Mouse (Mus musculus) midbrain, embryonic 11.5 days (tissue): ENCODE results near the gene Pde3a. TPM values are rescaled to one million over a fixed set of nuclear protein-coding genes. Genes with fewer than 3 reads are reported as not detected.

ENCODE experiments used
- ATAC-seq: fragments of 200-750 bp; cut with Nextera tagmentation; 2 replicates; pipeline ENCODE4 v1.8.0; 2017; ENCODE audit warnings: moderate TSS enrichment, moderate library complexity; ENCODE audit not compliant: low FRiP score
- DNase-seq: peaks from one replicate; pipeline ENCODE4 v3.0.0; 2015; ENCODE audit warnings: low spot score; ENCODE audit errors: missing footprints
- H3K27ac ChIP-seq: fragments of 300-500 bp; sonication (generic); 2 replicates; pipeline ENCODE4 v1.5.1; 2014; ENCODE audit warnings: low read depth, low read length
- H3K27me3 ChIP-seq: fragments of 300-500 bp; sonication (generic); 2 replicates; pipeline ENCODE4 v1.6.1; 2014; ENCODE audit warnings: mild to moderate bottlenecking, low read length, moderate library complexity, mixed read lengths; ENCODE audit not compliant: control insufficient read depth, insufficient read depth
- H3K36me3 ChIP-seq: fragments of 300-500 bp; sonication (generic); 2 replicates; pipeline ENCODE4 v1.6.1; 2014; ENCODE audit warnings: mild to moderate bottlenecking, low read length, moderate library complexity, mixed read lengths; ENCODE audit not compliant: control insufficient read depth, insufficient read depth
- H3K4me1 ChIP-seq: fragments of 300-500 bp; sonication (generic); 2 replicates; pipeline ENCODE4 v1.6.1; 2014; ENCODE audit warnings: low read length; ENCODE audit not compliant: control insufficient read depth, insufficient read depth
- H3K4me2 ChIP-seq: fragments of 300-500 bp; sonication (generic); 2 replicates; pipeline ENCODE4 v1.6.1; 2014; ENCODE audit warnings: mild to moderate bottlenecking, moderate library complexity
- H3K4me3 ChIP-seq: fragments of 300-500 bp; sonication (generic); 2 replicates; pipeline ENCODE4 v1.5.1; 2014; ENCODE audit warnings: low read depth, low read length
- H3K9ac ChIP-seq: fragments of 300-500 bp; sonication (generic); 2 replicates; pipeline ENCODE4 v1.6.1; 2014; ENCODE audit warnings: low read length
- H3K9me3 ChIP-seq: fragments of 300-500 bp; sonication (generic); 2 replicates; pipeline ENCODE4 v1.6.1; 2016; ENCODE audit warnings: low read length; ENCODE audit not compliant: control insufficient read depth
- WGBS: fragments of 180-500 bp; shearing (Covaris S2); extraction: QIAGEN DNeasy Blood & Tissue Kit; methylation state at CpG from one replicate; pipeline ENCODE4 v1.1.7; 2014; 5-methylcytosine and 5-hydroxymethylcytosine counted together
- polyA plus RNA-seq: library from polyadenylated mRNA; unstranded; fragments of >200 nt; fragmentation: Nextera tagmentation; extraction: Ambion mirVana; gene quantifications from 2 replicates; pipeline ENCODE4 v1.2.1, GENCODE M21; 2014

The Pde3a gene
- polyA plus RNA-seq, 1 experiment from 2014 or later = 2.1 TPM

DNA sequence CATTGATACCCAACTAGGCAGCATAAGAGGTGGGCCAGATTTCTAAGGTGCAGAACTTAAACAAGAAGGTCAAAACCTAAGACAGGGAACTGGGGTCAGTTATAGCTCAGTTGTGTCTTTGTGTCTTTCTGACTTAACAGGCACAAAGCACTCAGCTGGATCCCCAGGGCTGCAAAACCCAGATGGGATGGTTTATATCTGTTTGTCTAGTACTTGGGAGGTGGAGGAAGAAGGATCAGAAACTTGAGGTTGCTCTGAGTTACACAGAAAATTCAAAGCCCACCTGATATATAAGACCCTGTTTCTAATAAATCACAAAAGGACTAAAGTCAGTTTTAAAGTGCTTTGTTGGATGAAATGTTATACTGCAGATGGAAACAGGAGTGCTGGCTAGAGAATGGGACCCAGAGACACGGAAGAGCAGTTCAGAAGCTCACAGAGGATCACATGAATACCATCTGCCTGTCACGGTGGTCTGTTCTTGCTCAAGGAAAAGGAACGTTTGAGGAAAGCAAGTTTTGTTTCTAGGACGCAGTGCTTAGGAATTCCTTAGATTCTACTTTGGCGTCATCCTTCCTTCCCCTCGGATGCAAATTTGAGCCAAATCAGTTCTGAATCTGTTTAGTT is 16.2 kb upstream of the Pde3a start:
- DNase-seq = no peak
- no peaks in the 10 kb centered on the region for H3K27me3 ChIP-seq
- H3K4me2 ChIP-seq = no peak overlapping the region
- H3K9ac ChIP-seq = no peak overlapping the region
- no peaks in the 10 kb centered on the region for H3K36me3 ChIP-seq
- 60% methylated on average over 6 of the region's 6 CpGs for WGBS
- no peak for ATAC-seq
- H3K9me3 ChIP-seq = no peaks in the 10 kb centered on the region
- no peak overlapping the region for H3K27ac ChIP-seq
- H3K4me3 ChIP-seq = no peak overlapping the region
- H3K4me1 ChIP-seq = no peaks in the 10 kb centered on the region

- H3K4me1 ChIP-seq = no peaks in the 10 kb centered on the region
- no peaks in the 10 kb centered on the region for H3K27me3 ChIP-seq
- no peaks in the 10 kb centered on the region for H3K9me3 ChIP-seq
- H3K4me2 ChIP-seq = no peak overlapping the region
- DNase-seq (no peak), ATAC-seq (0 out of 2 replicates have a peak, but pooled peaks have one; percentile 14)
- 95% methylated on average over 1 of the region's 1 CpGs for WGBS
- H3K27ac ChIP-seq = no peak overlapping the region
- H3K4me3 ChIP-seq = no peak overlapping the region
- H3K36me3 ChIP-seq = no peaks in the 10 kb centered on the region
- no peak overlapping the region for H3K9ac ChIP-seq
Measured at GRCm38 (mm10) chr6:141241809-141242208, 7.3 kb upstream of the Pde3a start.

DNA sequence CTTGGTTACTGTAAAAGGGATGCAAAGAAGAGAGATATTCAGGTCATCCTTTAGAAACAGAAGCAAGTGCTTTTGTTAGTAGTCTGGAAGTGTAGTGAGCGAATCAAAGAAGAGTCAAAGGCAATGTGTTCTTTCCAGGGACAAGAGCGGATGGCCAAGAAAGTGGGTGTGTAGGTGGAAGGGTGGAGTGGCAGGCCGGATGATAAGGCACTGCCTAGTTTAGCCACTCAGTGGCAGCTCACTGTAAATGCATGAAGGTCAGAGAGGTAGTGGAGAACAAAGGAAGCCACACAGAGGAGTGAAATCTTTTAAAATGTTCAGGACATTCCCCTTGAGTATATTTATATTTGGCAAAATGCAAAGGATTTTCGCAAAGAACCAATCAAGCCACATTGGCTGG is 4.0 kb upstream of the Pde3a start:
- H3K27ac ChIP-seq = no peak overlapping the region
- H3K4me3 ChIP-seq = no peak overlapping the region
- H3K36me3 ChIP-seq = no peaks in the 10 kb centered on the region
- DNase-seq (peak; percentile 65), ATAC-seq (no peak)
- no peak overlapping the region for H3K4me2 ChIP-seq
- H3K27me3 ChIP-seq = no peaks in the 10 kb centered on the region; the same call in 1 of the 2 replicates
- H3K4me1 ChIP-seq = no peaks in the 10 kb centered on the region; the same call in 1 of the 2 replicates
- H3K9ac ChIP-seq = no peak overlapping the region
- H3K9me3 ChIP-seq = no peaks in the 10 kb centered on the region
- WGBS = 86% methylated on average over 4 of the region's 4 CpGs

- no peak overlapping the region for H3K4me3 ChIP-seq
- no peak overlapping the region for H3K4me2 ChIP-seq
- DNase-seq (no peak), ATAC-seq (no peak)
- H3K9me3 ChIP-seq = no peaks in the 10 kb centered on the region
- H3K27ac ChIP-seq = no peak overlapping the region
- H3K27me3 ChIP-seq = peaks cover 11% of the 10 kb centered on the region; the same call in 1 of the 2 replicates
- no peaks in the 10 kb centered on the region for H3K36me3 ChIP-seq
- WGBS = 81% methylated on average over 6 of the region's 6 CpGs
- no peak overlapping the region for H3K9ac ChIP-seq
- H3K4me1 ChIP-seq = no peaks in the 10 kb centered on the region; the same call in 1 of the 2 replicates
Measured at GRCm38 (mm10) chr6:141246391-141246790, 2.7 kb upstream of the Pde3a start.

- Histone ChIP-seq H3K27ac (no peak overlapping the region), H3K4me2 (peak overlapping the region; percentile 0; the same call in 1 of the 2 replicates), H3K36me3 (no peaks in the 10 kb centered on the region), H3K27me3 (peaks cover 13% of the 10 kb centered on the region), H3K9ac (no peak overlapping the region; the same call in 1 of the 2 replicates), H3K9me3 (no peaks in the 10 kb centered on the region), H3K4me3 (no peak overlapping the region), H3K4me1 (no peaks in the 10 kb centered on the region; the same call in 1 of the 2 replicates)
- ATAC-seq = no peak
- peak; percentile 83 for DNase-seq
Measured at GRCm38 (mm10) chr6:141248081-141248480, 988 bp upstream of the Pde3a start.

DNA sequence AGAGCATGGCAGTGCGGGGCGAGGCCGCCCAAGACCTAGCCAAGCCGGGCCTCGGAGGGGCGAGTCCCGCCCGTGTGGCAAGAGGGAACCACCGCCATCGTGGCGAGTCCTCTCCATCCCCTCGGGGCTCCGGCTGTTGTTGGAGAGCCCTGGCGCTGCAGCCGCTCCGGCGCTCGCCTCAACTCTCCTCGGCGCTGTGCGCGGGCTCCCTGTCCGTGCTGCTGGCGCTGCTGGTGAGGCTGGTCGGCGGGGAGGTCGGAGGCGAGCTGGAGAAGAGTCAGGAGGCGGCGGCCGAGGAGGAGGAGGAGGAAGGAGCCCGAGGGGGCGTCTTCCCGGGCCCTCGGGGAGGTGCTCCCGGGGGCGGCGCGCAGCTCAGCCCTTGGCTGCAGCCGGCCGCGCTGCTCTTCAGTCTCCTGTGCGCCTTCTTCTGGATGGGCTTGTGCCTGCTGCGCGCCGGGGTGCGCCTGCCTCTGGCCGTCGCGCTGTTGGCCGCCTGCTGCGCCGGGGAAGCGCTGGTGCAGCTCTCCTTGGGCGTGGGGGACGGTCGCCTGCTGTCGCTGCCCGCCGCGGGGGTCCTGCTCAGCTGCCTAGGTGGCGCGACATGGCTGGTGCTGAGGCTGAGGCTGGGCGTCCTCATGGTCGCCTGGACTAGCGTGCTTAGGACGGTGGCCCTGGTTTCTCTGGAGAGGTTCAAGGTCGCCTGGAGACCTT is 671 bp downstream of the Pde3a start:
- peak overlapping the region; percentile 88 for H3K4me2 ChIP-seq
- no peaks in the 10 kb centered on the region for H3K36me3 ChIP-seq
- ATAC-seq = peak; percentile 91
- no peaks in the 10 kb centered on the region for H3K9me3 ChIP-seq
- no peaks in the 10 kb centered on the region; the same call in 1 of the 2 replicates for H3K4me1 ChIP-seq
- H3K4me3 ChIP-seq = peak overlapping the region; percentile 64
- H3K27ac ChIP-seq = no peak overlapping the region
- peaks cover 13% of the 10 kb centered on the region for H3K27me3 ChIP-seq
- under 1% methylated on average over 65 of the region's 68 CpGs for WGBS
- DNase-seq = peak; percentile 94
- H3K9ac ChIP-seq = peak overlapping the region; percentile 74

DNA sequence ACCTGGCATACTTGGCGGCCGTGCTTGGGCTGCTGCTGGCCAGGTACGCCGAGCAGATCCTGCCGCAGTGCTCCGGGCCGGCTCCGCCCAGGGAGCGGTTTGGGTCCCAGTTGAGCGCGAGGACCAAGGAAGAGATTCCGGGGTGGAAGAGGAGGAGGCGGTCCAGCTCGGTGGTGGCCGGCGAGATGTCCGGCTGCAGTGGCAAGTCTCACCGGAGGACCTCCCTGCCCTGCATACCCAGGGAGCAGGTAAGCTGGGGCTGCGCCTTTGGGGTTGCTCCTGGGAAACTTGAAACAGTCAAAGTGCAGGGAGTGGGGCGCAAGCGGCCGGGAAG is 1.2 kb downstream of the Pde3a start:
- Histone ChIP-seq H3K36me3 (no peaks in the 10 kb centered on the region), H3K4me3 (peak overlapping the region; percentile 64), H3K9ac (peak overlapping the region; percentile 74), H3K27me3 (peaks cover 13% of the 10 kb centered on the region), H3K9me3 (no peaks in the 10 kb centered on the region), H3K4me2 (peak overlapping the region; percentile 88), H3K27ac (no peak overlapping the region), H3K4me1 (no peaks in the 10 kb centered on the region; the same call in 1 of the 2 replicates)
- DNase-seq (peak; percentile 87), ATAC-seq (no peak)
- WGBS = 2% methylated on average over 22 of the region's 22 CpGs

DNA sequence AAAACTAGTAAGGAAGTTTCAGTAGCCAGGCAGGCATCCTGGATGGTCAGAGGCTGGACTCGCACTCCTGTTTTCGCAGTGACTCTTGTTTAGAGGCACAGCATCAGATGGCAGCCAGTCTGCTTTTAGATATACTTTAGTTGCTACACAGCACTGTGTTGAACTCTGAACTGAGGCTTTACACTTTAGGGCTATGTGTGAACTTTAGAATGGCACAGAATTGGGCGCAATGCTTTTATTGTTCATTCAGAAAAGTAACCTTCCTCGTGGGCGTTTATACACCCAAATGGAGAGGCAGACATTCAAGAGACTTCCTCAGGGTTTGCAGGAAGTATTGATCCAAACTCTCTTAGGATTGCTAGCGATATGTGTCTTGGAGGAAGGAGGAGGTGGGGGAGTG is 1.9 kb downstream of the Pde3a start:
- 59% methylated on average over 6 of the region's 6 CpGs for WGBS
- peaks cover 13% of the 10 kb centered on the region for H3K27me3 ChIP-seq
- no peak overlapping the region for H3K9ac ChIP-seq
- no peak overlapping the region for H3K27ac ChIP-seq
- DNase-seq (peak; percentile 89), ATAC-seq (no peak)
- no peaks in the 10 kb centered on the region for H3K36me3 ChIP-seq
- H3K4me3 ChIP-seq = no peak overlapping the region
- no peaks in the 10 kb centered on the region for H3K9me3 ChIP-seq
- no peak overlapping the region for H3K4me2 ChIP-seq
- no peaks in the 10 kb centered on the region; the same call in 1 of the 2 replicates for H3K4me1 ChIP-seq

GRCm38 (mm10) chr6:141252520-141252919 is 3.5 kb downstream of the Pde3a start:
- DNase-seq = no peak

More at GRCm38 (mm10) chr6:141252520-141252919, 3.5 kb downstream of the Pde3a start:
- no peak for ATAC-seq
- H3K4me1 ChIP-seq = no peaks in the 10 kb centered on the region; the same call in 1 of the 2 replicates
- 93% methylated on average over 7 of the region's 7 CpGs for WGBS
- H3K9ac ChIP-seq = no peak overlapping the region
- H3K4me3 ChIP-seq = no peak overlapping the region
- no peak overlapping the region for H3K4me2 ChIP-seq
- H3K36me3 ChIP-seq = no peaks in the 10 kb centered on the region
- no peaks in the 10 kb centered on the region for H3K9me3 ChIP-seq
- H3K27me3 ChIP-seq = peaks cover 13% of the 10 kb centered on the region
- H3K27ac ChIP-seq = no peak overlapping the region
